Mouse (Mus musculus) spleen, adult 2 months (tissue): ENCODE data around the gene Trpm4.

Source experiments
- CTCF ChIP-seq: fragments of 200-500 bp; IDR thresholded peaks from 2 replicates; pipeline ENCODE4 v1.5.1; 2011; ENCODE audit warnings: mild to moderate bottlenecking, inconsistent platforms; ENCODE audit not compliant: insufficient read depth, insufficient read length, insufficient replicate concordance; ENCODE audit errors: extremely low read depth
- POLR2A ChIP-seq: fragments of 200-500 bp; IDR thresholded peaks from 2 replicates; pipeline ENCODE4 v1.6.1; 2011; ENCODE audit warnings: low read depth, low read length, inconsistent platforms

- no peak for TF ChIP-seq CTCF
- TF ChIP-seq POLR2A: no peak
These were observed 29.2 kb upstream of the Trpm4 start for GRCm38 (mm10) chr7:45362801-45363200.
